Mouse (Mus musculus): ENCODE measurements around the gene Cdc27. TPM values are rescaled to one million over a fixed set of nuclear protein-coding genes. Genes with fewer than 3 reads are reported as not detected.
A peak's percentile ranks its signal among the peaks of the same experiment; 100 is the strongest.

Gene Cdc27
- polyA plus RNA-seq, 1 experiment = 29.5 TPM

DNA sequence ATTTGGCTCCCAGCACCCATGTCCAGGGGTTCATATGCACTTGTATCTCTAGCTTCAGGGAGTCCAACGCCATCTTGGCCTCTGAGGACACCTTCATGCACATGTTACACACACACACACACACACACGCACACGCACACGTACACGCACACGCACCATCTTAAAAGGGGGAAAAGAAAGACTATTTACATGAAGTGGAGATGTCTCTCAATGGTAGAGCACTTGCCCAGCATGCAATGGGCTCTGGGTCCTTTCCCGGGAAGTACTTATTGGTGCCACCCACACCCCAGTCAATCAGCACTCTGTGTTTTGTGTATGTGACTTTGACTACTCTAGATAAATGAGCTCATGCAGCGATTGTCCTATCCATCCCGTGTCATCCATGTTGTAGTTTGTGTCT, 37.5 kb upstream of the Cdc27 start:
- Histone ChIP-seq H3K4me3 (ENCODE audit: control insufficient read depth, low read depth, low read length) (no peak overlapping the region), H3K4me1 (ENCODE audit: control insufficient read depth, insufficient read depth, low read length) (peaks cover 2% of the 10 kb centered on the region), H3K27me3 (ENCODE audit: control insufficient read depth, insufficient read depth, low read length) (no peaks in the 10 kb centered on the region), H3K27ac (ENCODE audit: control insufficient read depth, insufficient read depth, low read depth, low read length) (no peak overlapping the region), H3K36me3 (ENCODE audit: control insufficient read depth, insufficient read depth, low read length) (no peaks in the 10 kb centered on the region)
- no peak for TF ChIP-seq CTCF (IDR thresholded peaks at IDR 0.05; ENCODE audit: control insufficient read depth, insufficient read depth, insufficient replicate concordance, low read depth, low read length)
- no peak for TF ChIP-seq POLR2A (IDR thresholded peaks at IDR 0.05; ENCODE audit: control insufficient read depth, low read depth, low read length)

- H3K4me1 ChIP-seq (ENCODE audit: control insufficient read depth, insufficient read depth, low read length) = no peaks in the 10 kb centered on the region; the same call in none of the 2 replicates
- no peak overlapping the region for H3K27ac ChIP-seq (ENCODE audit: control insufficient read depth, insufficient read depth, low read depth, low read length)
- no peaks in the 10 kb centered on the region for H3K27me3 ChIP-seq (ENCODE audit: control insufficient read depth, insufficient read depth, low read length)
- TF ChIP-seq POLR2A (IDR thresholded peaks at IDR 0.05; ENCODE audit: control insufficient read depth, low read depth, low read length) = no peak
- peak; percentile 2; the same call in 1 of the 2 replicates for TF ChIP-seq CTCF (IDR thresholded peaks at IDR 0.05; ENCODE audit: control insufficient read depth, insufficient read depth, insufficient replicate concordance, low read depth, low read length)
- H3K36me3 ChIP-seq (ENCODE audit: control insufficient read depth, insufficient read depth, low read length) = no peaks in the 10 kb centered on the region
- H3K4me3 ChIP-seq (ENCODE audit: control insufficient read depth, low read depth, low read length) = no peak overlapping the region
Observed at GRCm38 (mm10) chr11:104585495-104585894, 35.1 kb upstream of the Cdc27 start.

DNA sequence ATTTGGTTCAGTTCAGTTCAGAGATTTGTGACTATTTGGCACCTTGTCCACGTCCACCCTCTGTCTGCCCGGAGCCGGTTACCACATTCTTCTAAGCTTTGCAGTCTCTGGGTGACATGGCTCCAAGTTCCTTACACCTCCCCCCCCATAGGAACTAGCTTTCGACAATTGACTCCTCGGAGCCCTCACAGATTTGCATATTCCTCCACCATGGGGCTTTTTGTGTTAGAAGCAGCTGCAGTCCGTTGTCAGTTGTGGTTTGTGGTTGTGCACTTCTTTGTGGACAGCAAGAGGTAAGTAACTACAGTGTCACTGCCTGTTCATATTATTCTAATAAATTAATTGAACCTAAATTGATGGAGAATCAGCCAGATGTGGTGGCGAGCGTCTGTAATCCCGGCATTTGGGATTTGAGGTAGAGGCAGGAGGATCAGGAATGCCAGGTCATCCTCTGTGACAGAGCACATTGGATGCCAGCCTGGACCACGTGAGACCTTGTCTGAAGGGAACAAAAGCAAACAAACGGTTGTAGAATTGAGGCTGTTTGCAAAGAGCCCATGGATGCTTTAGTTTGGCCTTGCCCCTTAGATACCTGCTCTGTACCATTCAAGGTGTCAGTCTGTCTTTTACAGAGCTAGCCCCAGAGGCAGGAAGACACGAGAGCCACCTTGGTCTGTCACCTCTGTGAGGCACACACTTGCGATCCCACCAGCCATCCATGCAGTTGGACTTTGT, 32.4 kb upstream of the Cdc27 start:
- no peak for TF ChIP-seq POLR2A (IDR thresholded peaks at IDR 0.05; ENCODE audit: control insufficient read depth, low read depth, low read length)
- TF ChIP-seq CTCF (IDR thresholded peaks at IDR 0.05; ENCODE audit: control insufficient read depth, insufficient read depth, insufficient replicate concordance, low read depth, low read length) = no peak
- H3K4me1 ChIP-seq (ENCODE audit: control insufficient read depth, insufficient read depth, low read length) = peaks cover 3% of the 10 kb centered on the region
- no peak overlapping the region for H3K27ac ChIP-seq (ENCODE audit: control insufficient read depth, insufficient read depth, low read depth, low read length)
- H3K4me3 ChIP-seq (ENCODE audit: control insufficient read depth, low read depth, low read length) = no peak overlapping the region
- H3K36me3 ChIP-seq (ENCODE audit: control insufficient read depth, insufficient read depth, low read length) = no peaks in the 10 kb centered on the region
- H3K27me3 ChIP-seq (ENCODE audit: control insufficient read depth, insufficient read depth, low read length) = no peaks in the 10 kb centered on the region

DNA sequence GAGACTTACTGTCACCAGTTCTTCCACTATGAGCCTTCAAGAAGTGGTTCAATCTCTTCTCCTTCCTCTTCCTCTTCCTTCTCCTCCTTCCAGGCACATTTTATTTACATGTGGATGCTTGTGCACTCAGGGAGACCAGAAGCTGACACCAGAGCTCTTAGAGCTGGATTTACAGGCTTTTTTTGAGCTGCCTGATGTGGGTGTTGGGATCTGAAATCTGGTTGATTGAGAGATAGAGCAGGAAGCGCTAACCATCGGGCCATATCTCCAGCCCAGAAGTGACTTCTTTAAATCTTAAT, 31.8 kb upstream of the Cdc27 start:
- Histone ChIP-seq H3K36me3 (ENCODE audit: control insufficient read depth, insufficient read depth, low read length) (no peaks in the 10 kb centered on the region), H3K27ac (ENCODE audit: control insufficient read depth, insufficient read depth, low read depth, low read length) (no peak overlapping the region), H3K4me1 (ENCODE audit: control insufficient read depth, insufficient read depth, low read length) (peaks cover 3% of the 10 kb centered on the region), H3K27me3 (ENCODE audit: control insufficient read depth, insufficient read depth, low read length) (no peaks in the 10 kb centered on the region), H3K4me3 (ENCODE audit: control insufficient read depth, low read depth, low read length) (no peak overlapping the region)
- no peak for TF ChIP-seq POLR2A (IDR thresholded peaks at IDR 0.05; ENCODE audit: control insufficient read depth, low read depth, low read length)
- TF ChIP-seq CTCF (IDR thresholded peaks at IDR 0.05; ENCODE audit: control insufficient read depth, insufficient read depth, insufficient replicate concordance, low read depth, low read length) = no peak

GRCm38 (mm10) chr11:104581446-104582307, 31.3 kb upstream of the Cdc27 start:
- Histone ChIP-seq H3K27me3 (ENCODE audit: control insufficient read depth, insufficient read depth, low read length) (no peaks in the 10 kb centered on the region), H3K36me3 (ENCODE audit: control insufficient read depth, insufficient read depth, low read length) (no peaks in the 10 kb centered on the region), H3K4me3 (ENCODE audit: control insufficient read depth, low read depth, low read length) (no peak overlapping the region), H3K4me1 (ENCODE audit: control insufficient read depth, insufficient read depth, low read length) (peaks cover 3% of the 10 kb centered on the region), H3K27ac (ENCODE audit: control insufficient read depth, insufficient read depth, low read depth, low read length) (no peak overlapping the region)
- no peak for TF ChIP-seq POLR2A (IDR thresholded peaks at IDR 0.05; ENCODE audit: control insufficient read depth, low read depth, low read length)
- TF ChIP-seq CTCF (IDR thresholded peaks at IDR 0.05; ENCODE audit: control insufficient read depth, insufficient read depth, insufficient replicate concordance, low read depth, low read length) = no peak

DNA sequence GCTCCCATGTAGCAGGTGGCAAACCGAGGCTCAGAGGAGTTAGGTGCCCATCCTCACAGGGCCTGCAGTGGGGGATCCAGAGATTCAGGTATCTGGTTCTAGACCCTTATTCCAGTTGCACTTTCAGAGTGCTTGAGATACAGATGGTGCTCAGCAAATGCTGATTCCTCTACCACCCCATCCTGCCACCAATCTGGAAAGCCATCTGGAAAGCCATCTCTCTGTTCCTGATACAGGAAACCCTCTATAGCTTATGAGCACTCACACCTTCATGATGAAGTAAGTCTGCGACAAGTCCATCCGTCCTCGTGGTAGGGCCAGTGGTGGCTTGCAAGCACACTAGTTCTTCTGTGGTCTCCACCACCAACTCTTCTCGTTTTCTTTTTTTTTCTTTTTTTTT, 30.2 kb upstream of the Cdc27 start:
- Histone ChIP-seq H3K27ac (ENCODE audit: control insufficient read depth, insufficient read depth, low read depth, low read length) (no peak overlapping the region), H3K27me3 (ENCODE audit: control insufficient read depth, insufficient read depth, low read length) (no peaks in the 10 kb centered on the region), H3K4me3 (ENCODE audit: control insufficient read depth, low read depth, low read length) (no peak overlapping the region), H3K36me3 (ENCODE audit: control insufficient read depth, insufficient read depth, low read length) (no peaks in the 10 kb centered on the region), H3K4me1 (ENCODE audit: control insufficient read depth, insufficient read depth, low read length) (peaks cover 3% of the 10 kb centered on the region)
- TF ChIP-seq POLR2A (IDR thresholded peaks at IDR 0.05; ENCODE audit: control insufficient read depth, low read depth, low read length) (no peak), CTCF (IDR thresholded peaks at IDR 0.05; ENCODE audit: control insufficient read depth, insufficient read depth, insufficient replicate concordance, low read depth, low read length) (no peak)

GRCm38 (mm10) chr11:104580091-104580490, 29.7 kb upstream of the Cdc27 start:
- H3K27ac ChIP-seq (ENCODE audit: control insufficient read depth, insufficient read depth, low read depth, low read length) = no peak overlapping the region
- no peaks in the 10 kb centered on the region for H3K27me3 ChIP-seq (ENCODE audit: control insufficient read depth, insufficient read depth, low read length)
- TF ChIP-seq CTCF (IDR thresholded peaks at IDR 0.05; ENCODE audit: control insufficient read depth, insufficient read depth, insufficient replicate concordance, low read depth, low read length) = no peak
- no peak for TF ChIP-seq POLR2A (IDR thresholded peaks at IDR 0.05; ENCODE audit: control insufficient read depth, low read depth, low read length)
- H3K4me1 ChIP-seq (ENCODE audit: control insufficient read depth, insufficient read depth, low read length) = peaks cover 3% of the 10 kb centered on the region
- no peaks in the 10 kb centered on the region for H3K36me3 ChIP-seq (ENCODE audit: control insufficient read depth, insufficient read depth, low read length)
- no peak overlapping the region for H3K4me3 ChIP-seq (ENCODE audit: control insufficient read depth, low read depth, low read length)

Data from testis, adult 2 months (tissue).